Mouse (Mus musculus): Measurements from ENCODE around the gene Pex6. TPM values are rescaled to one million over a fixed set of nuclear protein-coding genes. Genes with fewer than 3 reads are reported as not detected.

The Pex6 gene
- polyA plus RNA-seq (2015; fragmentation: Illumina TruSeq; extraction: RNeasy Lipid Tissue Mini Kit (QIAGEN cat#74804); ENCODE audit: low read depth, low replicate concordance) = 31.4 TPM

DNA sequence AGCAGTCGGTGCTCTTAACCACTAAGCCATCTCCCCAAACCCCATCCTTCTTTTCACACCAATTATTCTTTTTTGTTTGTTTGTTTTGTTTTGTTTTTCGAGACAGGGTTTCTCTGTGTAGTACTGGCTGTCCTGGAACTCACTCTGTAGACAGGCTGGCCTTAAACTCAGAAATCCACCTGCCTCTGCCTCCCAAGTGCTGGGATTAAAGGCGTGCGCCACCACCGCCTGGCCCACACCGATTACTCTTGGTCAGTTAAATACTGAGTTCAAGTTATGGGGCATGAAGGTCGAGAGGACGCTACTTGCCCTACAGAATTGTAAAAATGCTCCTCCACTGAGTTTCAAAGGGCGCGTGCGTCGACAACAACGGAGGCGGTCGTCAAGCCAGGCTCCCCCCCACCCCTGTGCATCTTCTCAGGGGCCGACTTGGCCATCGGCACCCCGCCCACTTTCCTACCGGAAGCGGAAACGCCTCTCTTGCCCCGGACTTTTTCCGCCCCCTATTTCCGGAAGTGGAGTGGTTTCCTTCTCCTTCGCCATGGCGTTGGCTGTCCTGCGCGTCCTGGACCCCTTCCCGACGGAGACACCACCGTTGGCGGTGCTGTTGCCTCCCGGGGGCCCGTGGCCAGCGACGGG, at the start of gene Pex6:
Gene Pex6 (plus strand): TSS at position 505 of the 639 bp plus-strand sequence.

GRCm38 (mm10) chr17:46673850-46674529, 37.3 kb upstream of the Pex6 start, which contains the start of gene Rrp36:
Rrp36 (minus strand) TSS chr17:46674352.

DNA sequence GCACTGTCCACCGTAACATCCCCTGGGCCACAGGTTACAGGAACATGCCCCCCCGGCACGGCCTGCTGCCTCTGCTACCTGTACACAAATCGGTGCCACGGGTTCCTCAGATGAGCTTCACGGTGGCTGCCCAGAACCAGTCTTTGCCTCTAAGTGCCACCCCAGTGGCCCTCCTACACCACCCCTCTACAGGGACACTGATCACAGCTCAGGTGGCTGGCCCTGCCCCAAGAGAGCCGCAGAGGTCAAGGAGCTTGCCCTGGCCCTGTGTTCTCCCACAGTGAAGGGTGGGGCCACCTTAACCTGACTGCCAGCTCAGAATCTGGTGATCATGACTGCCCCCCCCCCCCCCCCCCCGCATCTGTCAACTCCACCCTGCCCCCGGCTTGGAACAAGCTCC, 32.8 kb upstream of the Pex6 start, which contains the start of gene Mea1:
Gene Mea1 (plus strand): TSS at position 378 of the 400 bp plus-strand sequence.

DNA sequence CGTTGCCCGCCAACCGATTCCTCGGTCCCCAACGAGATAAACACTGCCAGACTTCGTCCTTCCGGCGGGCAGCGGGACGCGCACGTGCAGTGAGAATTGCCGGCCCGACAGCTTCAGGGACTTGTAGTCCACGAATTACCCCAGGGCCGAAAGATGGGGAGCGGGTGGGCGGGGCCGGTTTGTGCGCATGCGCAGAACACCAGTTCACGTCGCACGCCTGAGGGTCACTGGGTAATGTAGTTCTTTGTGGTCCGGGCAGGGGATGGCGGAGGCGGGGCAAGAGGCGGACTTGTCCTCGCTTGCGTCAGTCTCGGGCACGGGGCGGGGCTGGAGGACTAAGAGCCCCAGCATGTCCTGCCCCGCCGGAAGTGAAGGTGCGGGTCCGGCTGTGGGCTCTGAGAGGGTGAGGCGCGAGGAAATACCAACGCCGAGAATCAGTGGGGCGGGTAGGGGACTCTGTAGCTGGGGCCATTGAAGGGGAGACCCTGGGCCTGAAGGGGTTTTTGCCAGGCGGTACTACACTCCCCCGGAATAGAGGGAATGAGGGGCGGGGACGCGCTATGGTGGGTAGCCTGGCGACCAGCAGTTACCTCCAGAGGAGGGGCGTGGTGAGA, 30.4 kb upstream of the Pex6 start, which contains the start of gene Klhdc3:
Gene Klhdc3 (minus strand): TSS at position 155 of the 614 bp plus-strand sequence.

GRCm38 (mm10) chr17:46704887-46705835, 6.1 kb upstream of the Pex6 start, which contains the start of gene Ppp2r5d:
Ppp2r5d (minus strand) TSS chr17:46705111.

DNA sequence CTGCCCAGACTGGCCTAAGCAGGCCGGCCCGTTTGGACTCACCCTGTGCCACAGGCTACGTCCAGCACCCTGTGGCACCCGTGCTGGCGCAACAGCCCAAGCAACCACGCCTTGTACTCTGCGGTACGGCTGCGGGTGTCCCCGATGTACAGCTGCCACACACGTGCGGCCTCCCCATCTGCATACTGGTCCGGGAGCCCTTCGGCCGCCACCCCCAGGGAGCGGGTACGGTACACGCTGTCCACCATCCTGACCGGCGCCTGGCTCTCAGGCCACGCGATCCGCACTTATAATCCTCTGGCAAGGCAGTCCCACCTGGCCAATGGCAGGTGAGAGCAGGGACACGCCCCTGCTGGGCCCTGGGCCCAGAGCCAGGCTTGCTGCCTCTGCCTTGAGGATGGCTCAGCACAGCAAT, 17.6 kb downstream of the Pex6 start, which contains the start of gene Gnmt:
Gene Gnmt (minus strand): TSS at position 265 of the 415 bp plus-strand sequence.

DNA sequence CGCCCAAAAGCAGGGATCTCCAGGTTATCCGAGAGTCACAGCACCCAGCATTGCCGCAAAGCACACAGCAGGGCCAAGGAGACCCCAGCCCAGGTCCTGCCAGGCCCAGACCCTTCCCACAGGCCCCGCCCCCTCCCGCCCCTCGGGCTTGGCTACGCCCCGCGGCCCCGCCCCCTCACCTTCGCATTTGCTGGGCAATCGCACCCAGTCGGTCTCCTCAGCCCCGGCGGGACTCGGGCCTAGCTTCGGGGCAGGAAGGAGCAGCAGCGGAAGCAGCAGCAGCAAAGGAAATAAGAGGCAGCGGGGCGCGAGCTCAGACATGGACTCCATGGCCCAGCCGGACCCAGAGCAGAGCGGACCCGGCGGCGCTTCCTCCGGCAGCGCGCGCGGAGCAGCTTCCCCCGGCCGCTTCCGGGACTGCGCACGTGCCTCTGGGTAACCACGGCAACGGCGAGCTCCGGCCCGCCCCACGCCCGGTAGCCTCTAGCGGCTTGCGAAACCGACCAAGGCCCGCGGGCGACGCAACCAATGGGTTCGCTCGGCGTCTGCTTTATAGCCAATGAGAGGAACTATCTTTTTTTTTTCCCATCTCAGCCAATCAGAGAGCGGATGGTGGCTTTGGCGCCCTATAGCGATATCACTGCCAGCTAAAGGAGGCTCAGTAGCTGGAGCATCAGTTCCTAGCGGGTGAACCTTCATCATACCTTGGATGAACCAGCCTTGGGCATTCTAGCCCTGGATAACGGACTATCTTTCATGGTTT, 40.7 kb downstream of the Pex6 start, which contains the start of gene Cnpy3:
Gene Cnpy3 (minus strand): TSS at position 421 of the 763 bp plus-strand sequence.

GRCm38 (mm10) chr17:46763544-46763943, 52.3 kb downstream of the Pex6 start, which contains the start of gene Ptcra:
Ptcra (minus strand) TSS chr17:46763712.

DNA sequence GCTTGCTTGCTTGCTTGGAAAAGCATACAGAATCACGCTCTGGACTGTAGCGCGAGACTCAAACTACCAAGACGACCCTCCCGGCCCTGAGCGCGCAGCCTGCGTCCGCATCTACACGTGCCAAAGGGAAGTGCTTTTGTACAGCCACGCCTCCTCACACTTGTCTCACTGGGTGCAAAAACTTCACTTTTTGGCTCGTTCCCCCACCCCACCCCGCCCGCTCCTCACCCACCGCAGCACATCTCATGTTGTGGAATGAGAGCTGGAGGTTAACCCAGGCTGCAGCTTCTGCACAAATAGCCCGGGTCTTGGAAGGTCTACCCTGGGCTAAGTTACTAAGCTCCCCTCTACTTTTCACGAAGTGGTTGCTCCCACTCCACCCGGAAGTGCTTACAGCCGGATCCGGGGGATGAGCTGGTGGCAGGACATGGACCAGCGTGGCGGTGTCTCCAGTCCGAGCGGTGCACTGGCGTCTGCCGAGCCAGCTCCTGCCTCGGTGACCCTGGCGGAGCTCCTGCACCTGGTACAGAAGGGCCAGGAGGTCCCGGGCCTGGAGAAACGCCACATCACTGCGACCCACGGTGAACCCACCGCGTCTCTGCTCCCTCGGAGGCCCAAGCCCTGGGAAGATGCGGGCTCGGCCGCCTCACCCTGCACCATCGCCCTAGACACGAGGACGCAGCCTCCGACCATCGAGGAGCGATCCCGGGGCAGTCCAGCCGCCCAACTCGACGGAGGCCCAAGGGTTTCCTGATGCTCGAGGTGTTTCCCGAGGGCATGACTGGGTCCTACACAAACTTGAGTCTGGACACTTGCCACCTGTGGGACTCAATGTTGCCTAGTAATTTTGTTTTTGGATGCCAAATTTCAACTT, 61.4 kb downstream of the Pex6 start, which contains the start of gene 2310039H08Rik:
Gene 2310039H08Rik (plus strand): TSS at position 232 of the 874 bp plus-strand sequence.

Other genes with a start within 250 kb of the Pex6 start
- 47.4 TPM for gene Ttbk1, start 223.8 kb upstream of the Pex6 start, polyA plus RNA-seq (2015; fragmentation: Illumina TruSeq; extraction: RNeasy Lipid Tissue Mini Kit (QIAGEN cat#74804); ENCODE audit: low read depth, low replicate concordance)
- 5.6 TPM for gene Dnph1, start 214.8 kb upstream of the Pex6 start, polyA plus RNA-seq (2015; fragmentation: Illumina TruSeq; extraction: RNeasy Lipid Tissue Mini Kit (QIAGEN cat#74804); ENCODE audit: low read depth, low replicate concordance)
- gene Cul9, start 165.1 kb upstream of the Pex6 start, polyA plus RNA-seq (2015; fragmentation: Illumina TruSeq; extraction: RNeasy Lipid Tissue Mini Kit (QIAGEN cat#74804); ENCODE audit: low read depth, low replicate concordance) = 29.7 TPM
- gene Srf, start 155.3 kb upstream of the Pex6 start, polyA plus RNA-seq (2015; fragmentation: Illumina TruSeq; extraction: RNeasy Lipid Tissue Mini Kit (QIAGEN cat#74804); ENCODE audit: low read depth, low replicate concordance) = 37.9 TPM
- 6.1 TPM for gene Ptk7, start 82.0 kb upstream of the Pex6 start, polyA plus RNA-seq (2015; fragmentation: Illumina TruSeq; extraction: RNeasy Lipid Tissue Mini Kit (QIAGEN cat#74804); ENCODE audit: low read depth, low replicate concordance)
- gene Klc4, start 65.4 kb upstream of the Pex6 start, polyA plus RNA-seq (2015; fragmentation: Illumina TruSeq; extraction: RNeasy Lipid Tissue Mini Kit (QIAGEN cat#74804); ENCODE audit: low read depth, low replicate concordance) = 21.9 TPM
- gene Mrpl2, start 65.2 kb upstream of the Pex6 start, polyA plus RNA-seq (2015; fragmentation: Illumina TruSeq; extraction: RNeasy Lipid Tissue Mini Kit (QIAGEN cat#74804); ENCODE audit: low read depth, low replicate concordance) = 64.3 TPM
- 18.4 TPM for gene Cul7, start 61.1 kb upstream of the Pex6 start, polyA plus RNA-seq (2015; fragmentation: Illumina TruSeq; extraction: RNeasy Lipid Tissue Mini Kit (QIAGEN cat#74804); ENCODE audit: low read depth, low replicate concordance)
- gene Rrp36, start 37.1 kb upstream of the Pex6 start, polyA plus RNA-seq (2015; fragmentation: Illumina TruSeq; extraction: RNeasy Lipid Tissue Mini Kit (QIAGEN cat#74804); ENCODE audit: low read depth, low replicate concordance) = 24.6 TPM
- 213 TPM for gene Mea1, start 32.7 kb upstream of the Pex6 start, polyA plus RNA-seq (2015; fragmentation: Illumina TruSeq; extraction: RNeasy Lipid Tissue Mini Kit (QIAGEN cat#74804); ENCODE audit: low read depth, low replicate concordance)
- gene Klhdc3, start 30.5 kb upstream of the Pex6 start, polyA plus RNA-seq (2015; fragmentation: Illumina TruSeq; extraction: RNeasy Lipid Tissue Mini Kit (QIAGEN cat#74804); ENCODE audit: low read depth, low replicate concordance) = 176 TPM
- gene Ppp2r5d, start 6.4 kb upstream of the Pex6 start, polyA plus RNA-seq (2015; fragmentation: Illumina TruSeq; extraction: RNeasy Lipid Tissue Mini Kit (QIAGEN cat#74804); ENCODE audit: low read depth, low replicate concordance) = 84.0 TPM
- gene Gnmt, start 17.7 kb downstream of the Pex6 start, polyA plus RNA-seq (2015; fragmentation: Illumina TruSeq; extraction: RNeasy Lipid Tissue Mini Kit (QIAGEN cat#74804); ENCODE audit: low read depth, low replicate concordance) = 1.3 TPM
- gene Cnpy3, start 40.8 kb downstream of the Pex6 start, polyA plus RNA-seq (2015; fragmentation: Illumina TruSeq; extraction: RNeasy Lipid Tissue Mini Kit (QIAGEN cat#74804); ENCODE audit: low read depth, low replicate concordance) = 57.9 TPM
- 0.37 TPM for gene Ptcra, start 52.2 kb downstream of the Pex6 start, polyA plus RNA-seq (2015; fragmentation: Illumina TruSeq; extraction: RNeasy Lipid Tissue Mini Kit (QIAGEN cat#74804); ENCODE audit: low read depth, low replicate concordance)
- 9.0 TPM for gene 2310039H08Rik, start 61.2 kb downstream of the Pex6 start, polyA plus RNA-seq (2015; fragmentation: Illumina TruSeq; extraction: RNeasy Lipid Tissue Mini Kit (QIAGEN cat#74804); ENCODE audit: low read depth, low replicate concordance)
- gene Rpl7l1, start 71.2 kb downstream of the Pex6 start, polyA plus RNA-seq (2015; fragmentation: Illumina TruSeq; extraction: RNeasy Lipid Tissue Mini Kit (QIAGEN cat#74804); ENCODE audit: low read depth, low replicate concordance) = 70.6 TPM
- gene Bicral, start 147.0 kb downstream of the Pex6 start, polyA plus RNA-seq (2015; fragmentation: Illumina TruSeq; extraction: RNeasy Lipid Tissue Mini Kit (QIAGEN cat#74804); ENCODE audit: low read depth, low replicate concordance) = 27.6 TPM
- gene Tbcc, start 179.2 kb downstream of the Pex6 start, polyA plus RNA-seq (2015; fragmentation: Illumina TruSeq; extraction: RNeasy Lipid Tissue Mini Kit (QIAGEN cat#74804); ENCODE audit: low read depth, low replicate concordance) = 22.1 TPM
- not detected for gene Prph2, start 199.0 kb downstream of the Pex6 start, polyA plus RNA-seq (2015; fragmentation: Illumina TruSeq; extraction: RNeasy Lipid Tissue Mini Kit (QIAGEN cat#74804); ENCODE audit: low read depth, low replicate concordance)

All from brain, adult 10 weeks (tissue).